Mouse (Mus musculus) midbrain, postnatal 0 days (tissue): ENCODE measurements at regions not wholly inside any gene's neighbourhood (a gene's known extent, or its start where the extent isn't known, plus 50 kb on each side); places are given as distances from the start of the nearest gene placed in this dataset.

Experiments
- ATAC-seq: fragments of 200-750 bp; cut with Nextera tagmentation; 2 replicates; pipeline ENCODE4 v1.8.0; 2017; ENCODE audit warnings: moderate number of reproducible peaks, mild to moderate bottlenecking, moderate TSS enrichment, moderate library complexity; ENCODE audit not compliant: low FRiP score
- DNase-seq: peaks from one replicate; pipeline ENCODE4 v3.0.0-alpha.2; 2015; ENCODE audit warnings: low spot score
- H3K27ac ChIP-seq: fragments of 300-500 bp; sonication (generic); 2 replicates; pipeline ENCODE4 v1.5.1; 2014; ENCODE audit warnings: low read depth, mild to moderate bottlenecking, low read length, mixed read lengths
- H3K27me3 ChIP-seq: fragments of 300-500 bp; sonication (generic); 2 replicates; pipeline ENCODE4 v1.6.1; 2014; ENCODE audit warnings: low read length, control low read depth, mixed read lengths; ENCODE audit not compliant: insufficient read depth
- H3K36me3 ChIP-seq: fragments of 300-500 bp; sonication (generic); 2 replicates; pipeline ENCODE4 v1.6.1; 2014; ENCODE audit warnings: low read length, control low read depth, mixed read lengths; ENCODE audit not compliant: insufficient read depth
- H3K4me1 ChIP-seq: fragments of 300-500 bp; sonication (generic); 2 replicates; pipeline ENCODE4 v1.6.1; 2014; ENCODE audit warnings: mild to moderate bottlenecking, control low read depth, antibody characterized with exemption, low read length, mixed read lengths; ENCODE audit not compliant: insufficient read depth
- H3K4me2 ChIP-seq: fragments of 300-500 bp; sonication (generic); 2 replicates; pipeline ENCODE4 v1.6.1; 2014; ENCODE audit warnings: low read depth, mild to moderate bottlenecking, low read length, mixed read lengths; ENCODE audit not compliant: poor library complexity, severe bottlenecking
- H3K4me3 ChIP-seq: fragments of 300-500 bp; sonication (generic); 2 replicates; pipeline ENCODE4 v1.5.1; 2014; ENCODE audit warnings: low read depth, mild to moderate bottlenecking, low read length, moderate library complexity
- H3K9ac ChIP-seq: fragments of 300-500 bp; sonication (generic); replicated peaks from 2 replicates; pipeline ENCODE4 v1.6.1; 2014; ENCODE audit warnings: mild to moderate bottlenecking, low read length, moderate library complexity, mixed read lengths; ENCODE audit not compliant: poor library complexity, severe bottlenecking
- H3K9me3 ChIP-seq: fragments of 300-500 bp; sonication (generic); 2 replicates; pipeline ENCODE4 v1.6.1; 2016; ENCODE audit warnings: low read length, control low read depth
- CTCF ChIP-seq: IDR thresholded peaks from 2 replicates; pipeline ENCODE4 v1.5.1; 2016; ENCODE audit warnings: antibody characterized with exemption, mild to moderate bottlenecking
- WGBS: fragments of 180-500 bp; shearing (Covaris S2); extraction: QIAGEN DNeasy Blood & Tissue Kit; methylation state at CpG from one replicate; pipeline ENCODE4 v1.1.7; 2014; 5-methylcytosine and 5-hydroxymethylcytosine counted together

DNA sequence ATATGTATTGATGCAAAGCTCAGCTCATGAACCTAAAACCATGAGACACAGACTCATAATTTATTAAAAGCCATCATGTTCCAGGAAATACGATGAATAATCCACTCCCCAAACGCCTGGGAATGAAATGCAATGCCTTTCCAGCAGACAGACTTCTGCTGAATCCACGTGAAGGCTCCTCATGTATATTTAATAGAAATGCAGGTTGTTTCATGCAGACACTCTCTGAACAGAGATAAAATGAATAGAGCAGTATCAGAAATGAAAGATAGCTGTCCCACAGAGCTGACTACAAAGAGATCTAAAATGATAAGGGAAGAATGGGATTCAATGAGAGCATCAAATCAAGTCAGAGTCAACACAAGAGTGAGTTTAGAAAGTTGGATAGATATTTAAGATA, 376.3 kb upstream of the Lrfn5 start:
- Histone ChIP-seq H3K9me3 (no peaks in the 10 kb centered on the region), H3K27me3 (no peaks in the 10 kb centered on the region), H3K27ac (no peak overlapping the region), H3K4me3 (no peak overlapping the region), H3K4me2 (no peak overlapping the region), H3K36me3 (no peaks in the 10 kb centered on the region), H3K9ac (no peak overlapping the region), H3K4me1 (no peaks in the 10 kb centered on the region)
- WGBS, result 45% methylated on average over 3 of the region's 3 CpGs
- ATAC-seq, result no peak
- no peak for TF ChIP-seq CTCF
- DNase-seq, result no peak

GRCm38 (mm10) chr12:61175331-61175730, 347.6 kb upstream of the Lrfn5 start:
- no peaks in the 10 kb centered on the region for H3K36me3 ChIP-seq
- H3K27me3 ChIP-seq, result no peaks in the 10 kb centered on the region
- no peak overlapping the region for H3K9ac ChIP-seq
- no peaks in the 10 kb centered on the region for H3K4me1 ChIP-seq
- no peak overlapping the region for H3K27ac ChIP-seq
- ATAC-seq, result no peak
- TF ChIP-seq CTCF, result no peak
- peak; percentile 58 for DNase-seq
- H3K4me2 ChIP-seq, result no peak overlapping the region
- 43% methylated on average over 4 of the region's 4 CpGs for WGBS
- no peaks in the 10 kb centered on the region for H3K9me3 ChIP-seq
- H3K4me3 ChIP-seq, result no peak overlapping the region
